9 mouse cellular contexts compared by ENCODE assay signal in genomic region chr10:79553691-79554090, GRCm38 (mm10). TPM values are rescaled to one million over a fixed set of nuclear protein-coding genes. Genes with fewer than 3 reads are reported as not detected.
DNase-seq lines count a peak whose midpoint lies in the region; ATAC-seq and TF ChIP-seq lines count a peak whose summit lies in the region.
"Had no signal": no experiment of that assay in that cellular context is flagged by ENCODE, and none has a peak within 500 bp of the region (broad histone marks: within the 10 kb centered on the region; RNA-seq: fewer than 3 reads in every experiment).

No protein-coding gene starts in this region.

- TF ChIP-seq CTCF in kidney, postnatal 0 days (IDR thresholded peaks at IDR 0.05; ENCODE audit: low read depth) = no peak

- H3K4me2 ChIP-seq in kidney, postnatal 0 days (ENCODE audit: low read length) = peak overlapping the region; percentile 87
- peak overlapping the region; percentile 78 for H3K4me2 ChIP-seq in hindbrain, embryonic 13.5 days
- H3K4me2 ChIP-seq in midbrain, embryonic 16.5 days (ENCODE audit: low read length) = peak overlapping the region; percentile 81

- no peak for ATAC-seq in kidney, postnatal 0 days (replicated peaks; ENCODE audit: low FRiP score, low read depth)
- ATAC-seq in hindbrain, embryonic 13.5 days (ENCODE audit: low FRiP score) = no peak
- no peak for ATAC-seq in midbrain, embryonic 16.5 days
- ATAC-seq in cerebellum, adult (ENCODE audit: insufficient number of reproducible peaks, low FRiP score, low TSS enrichment) = no peak
- no peak for ATAC-seq in megakaryocyte-erythroid progenitor cell, adult 5-6 weeks (replicated peaks; ENCODE audit: low FRiP score, low TSS enrichment, poor library complexity, severe bottlenecking)

- H3K9me3 ChIP-seq in kidney, postnatal 0 days (replicated peaks; ENCODE audit: low read length) = no peaks in the 10 kb centered on the region
- H3K9me3 ChIP-seq in hindbrain, embryonic 13.5 days = no peaks in the 10 kb centered on the region
- no peaks in the 10 kb centered on the region for H3K9me3 ChIP-seq in midbrain, embryonic 16.5 days (replicated peaks; ENCODE audit: control insufficient read depth, low read length, poor library complexity, severe bottlenecking)

- WGBS in kidney, postnatal 0 days = 23% methylated on average over 10 of the region's 10 CpGs
- 34% methylated on average over 10 of the region's 10 CpGs for whole genome bisulfite sequencing in hindbrain, embryonic 13.5 days
- 37% methylated on average over 10 of the region's 10 CpGs for WGBS in midbrain, embryonic 16.5 days

- peak overlapping the region; percentile 92 for H3K9ac ChIP-seq in kidney, postnatal 0 days (ENCODE audit: low read depth, low read length)
- H3K9ac ChIP-seq in hindbrain, embryonic 13.5 days = peak overlapping the region; percentile 90
- H3K9ac ChIP-seq in midbrain, embryonic 16.5 days (ENCODE audit: low read depth, low read length) = peak overlapping the region; percentile 27

- peaks cover 8% of the 10 kb centered on the region; the same call in 1 of the 2 replicates for H3K4me1 ChIP-seq in kidney, postnatal 0 days (replicated peaks; ENCODE audit: insufficient read depth, low read length)
- H3K4me1 ChIP-seq in hindbrain, embryonic 13.5 days (replicated peaks) = peaks cover 31% of the 10 kb centered on the region
- H3K4me1 ChIP-seq in midbrain, embryonic 16.5 days (ENCODE audit: control insufficient read depth, insufficient read depth, low read length) = peaks cover 22% of the 10 kb centered on the region

- DNase-seq in kidney, postnatal 0 days (ENCODE audit: low spot score) = peak; percentile 23
- no peak for DNase-seq in kidney, adult 11 months
- DNase-seq in embryo, embryonic 10 days (ENCODE audit: low spot score) = peak; percentile 29
- DNase-seq in retina, embryonic 14.5 days (ENCODE audit: low spot score) = no peak

- no peak overlapping the region for H3K27ac ChIP-seq in kidney, postnatal 0 days
- H3K27ac ChIP-seq in hindbrain, embryonic 13.5 days = no peak overlapping the region
- H3K27ac ChIP-seq in midbrain, embryonic 16.5 days (ENCODE audit: low read length) = no peak overlapping the region

- H3K4me3 ChIP-seq in kidney, postnatal 0 days (replicated peaks; ENCODE audit: low read depth, low read length) = peak overlapping the region; percentile 79
- H3K4me3 ChIP-seq in hindbrain, embryonic 13.5 days = peak overlapping the region; percentile 89
- H3K4me3 ChIP-seq in midbrain, embryonic 16.5 days (ENCODE audit: low read depth, low read length) = peak overlapping the region; percentile 87

- no peaks in the 10 kb centered on the region for H3K27me3 ChIP-seq in kidney, postnatal 0 days (ENCODE audit: insufficient read depth, low read length)
- H3K27me3 ChIP-seq in hindbrain, embryonic 13.5 days = no peaks in the 10 kb centered on the region
- H3K27me3 ChIP-seq in midbrain, embryonic 16.5 days (ENCODE audit: control insufficient read depth, insufficient read depth, low read depth, low read length) = no peaks in the 10 kb centered on the region

- peaks cover 16% of the 10 kb centered on the region for H3K36me3 ChIP-seq in kidney, postnatal 0 days (ENCODE audit: insufficient read depth, low read length)
- H3K36me3 ChIP-seq in hindbrain, embryonic 13.5 days = peaks cover 20% of the 10 kb centered on the region
- peaks cover 8% of the 10 kb centered on the region; the same call in 1 of the 2 replicates for H3K36me3 ChIP-seq in midbrain, embryonic 16.5 days (ENCODE audit: control insufficient read depth, insufficient read depth, low read length)

RNA-seq across cellular contexts. Expression of gene Mier2, which starts 1.3 kb away (rescaled TPM):
- 27.4 and 29.4 TPM in 2 replicates for polyA plus RNA-seq in kidney, postnatal 0 days (2015; fragmentation: Nextera tagmentation; extraction: Ambion mirVana)
- 52.4 and 57.1 TPM in 2 replicates for polyA plus RNA-seq in hindbrain, embryonic 13.5 days (2015; fragmentation: Nextera tagmentation; extraction: Ambion mirVana)
- 56.2 and 56.8 TPM in 2 replicates for polyA plus RNA-seq in midbrain, embryonic 16.5 days (2015; fragmentation: Nextera tagmentation; extraction: Ambion mirVana)
- total RNA-seq in megakaryocyte-erythroid progenitor cell, adult 5-6 weeks (2014; fragmentation: Nextera tagmentation) = 5.9 and 8.5 TPM in 2 replicates
- total RNA-seq in megakaryocyte-erythroid progenitor cell, adult 5-6 weeks (2017) = 2.1 and 12.3 TPM in 2 replicates

RNA-seq across cellular contexts. Expression of gene Plpp2, which starts 20.1 kb away (rescaled TPM):
- 67.0 and 68.9 TPM in 2 replicates for polyA plus RNA-seq in kidney, postnatal 0 days (2015; fragmentation: Nextera tagmentation; extraction: Ambion mirVana)
- polyA plus RNA-seq in hindbrain, embryonic 13.5 days (2015; fragmentation: Nextera tagmentation; extraction: Ambion mirVana) = 14.5 and 16.5 TPM in 2 replicates
- polyA plus RNA-seq in midbrain, embryonic 16.5 days (2015; fragmentation: Nextera tagmentation; extraction: Ambion mirVana) = 19.2 and 22.4 TPM in 2 replicates
- 5.4 and 12.2 TPM in 2 replicates for total RNA-seq in megakaryocyte-erythroid progenitor cell, adult 5-6 weeks (2014; fragmentation: Nextera tagmentation)
- 3.3 and 3.9 TPM in 2 replicates for total RNA-seq in megakaryocyte-erythroid progenitor cell, adult 5-6 weeks (2017)

RNA-seq across cellular contexts. Expression of gene Theg, which starts 33.4 kb away (rescaled TPM):
- not detected in 2 replicates for polyA plus RNA-seq in kidney, postnatal 0 days (2015; fragmentation: Nextera tagmentation; extraction: Ambion mirVana)
- polyA plus RNA-seq in hindbrain, embryonic 13.5 days (2015; fragmentation: Nextera tagmentation; extraction: Ambion mirVana) = not detected in 2 replicates
- polyA plus RNA-seq in midbrain, embryonic 16.5 days (2015; fragmentation: Nextera tagmentation; extraction: Ambion mirVana) = not detected in 2 replicates
- total RNA-seq in megakaryocyte-erythroid progenitor cell, adult 5-6 weeks (2014; fragmentation: Nextera tagmentation) = not detected in 2 replicates
- total RNA-seq in megakaryocyte-erythroid progenitor cell, adult 5-6 weeks (2017) = not detected in 2 replicates
- total RNA-seq: liver, adult 2 months had no signal
- polyA plus RNA-seq: liver, adult 2 months had no signal

Comparison
In these comparisons a context has a peak if more than half of its experiments do, and no peak if none do; other contexts are left out.
1. DNase-seq: peak in kidney, postnatal 0 days (single experiment) and embryo, embryonic 10 days (single experiment); none in kidney, adult 11 months (single experiment) and retina, embryonic 14.5 days (single experiment).
2. H3K9ac ChIP-seq: peak in every context shown above with its lines; median percentile 92 in kidney, postnatal 0 days; 90 in hindbrain, embryonic 13.5 days; 27 in midbrain, embryonic 16.5 days.
3. Peak in every context shown above with its lines, with median percentiles within 50 percentile points of each other: H3K4me2 ChIP-seq and H3K4me3 ChIP-seq.